Mouse (Mus musculus) cerebellum, adult 2 months (tissue): ENCODE results near the gene Ssu2.

ENCODE experiments used
- CTCF ChIP-seq: fragments of 200-500 bp; IDR thresholded peaks from 2 replicates; pipeline ENCODE4 v1.5.1; 2011; ENCODE audit warnings: low read depth, mild to moderate bottlenecking, control low read depth, low read length, moderate library complexity, borderline replicate concordance; ENCODE audit not compliant: insufficient read depth
- POLR2A ChIP-seq: fragments of 200-500 bp; IDR thresholded peaks from 2 replicates; pipeline ENCODE4 v1.6.1; 2011; ENCODE audit warnings: low read length, control low read depth, borderline replicate concordance; ENCODE audit not compliant: insufficient read depth

GRCm38 (mm10) chr6:112359341-112359740 lies 28.5 kb downstream of the Ssu2 start:
- no peak for TF ChIP-seq CTCF
- no peak for TF ChIP-seq POLR2A
